Mouse (Mus musculus) myocyte (in vitro differentiated cells): ENCODE data around the gene Arhgap15.

Experiments
- E2F4 ChIP-seq: IDR thresholded peaks from one replicate; pipeline ENCODE4 v1.6.1; 2011; ENCODE audit warnings: mild to moderate bottlenecking, control low read depth, moderate library complexity; ENCODE audit not compliant: insufficient read depth
- MAX ChIP-seq: IDR thresholded peaks from one replicate; pipeline ENCODE4 v1.6.1; 2011; ENCODE audit warnings: low read depth, mild to moderate bottlenecking, control low read depth
- MYOG ChIP-seq, 3 experiments: IDR thresholded peaks; one replicate each; pipeline ENCODE4 v1.6.1; 2011; ENCODE audit warnings: control low read depth in 2 of 3, low read depth in 2 of 3, mild to moderate bottlenecking in 2 of 3; ENCODE audit not compliant: insufficient read length in 2 of 3, control insufficient read depth in 1 of 3, insufficient read depth in 1 of 3
- POLR2A ChIP-seq: IDR thresholded peaks from one replicate; pipeline ENCODE4 v1.6.1; 2011; ENCODE audit warnings: low read depth, mild to moderate bottlenecking, control low read depth, moderate library complexity; ENCODE audit not compliant: insufficient read length
- USF1 ChIP-seq: IDR thresholded peaks from one replicate; pipeline ENCODE4 v1.6.1; 2011; ENCODE audit warnings: low read depth, mild to moderate bottlenecking, control low read depth, moderate library complexity

DNA sequence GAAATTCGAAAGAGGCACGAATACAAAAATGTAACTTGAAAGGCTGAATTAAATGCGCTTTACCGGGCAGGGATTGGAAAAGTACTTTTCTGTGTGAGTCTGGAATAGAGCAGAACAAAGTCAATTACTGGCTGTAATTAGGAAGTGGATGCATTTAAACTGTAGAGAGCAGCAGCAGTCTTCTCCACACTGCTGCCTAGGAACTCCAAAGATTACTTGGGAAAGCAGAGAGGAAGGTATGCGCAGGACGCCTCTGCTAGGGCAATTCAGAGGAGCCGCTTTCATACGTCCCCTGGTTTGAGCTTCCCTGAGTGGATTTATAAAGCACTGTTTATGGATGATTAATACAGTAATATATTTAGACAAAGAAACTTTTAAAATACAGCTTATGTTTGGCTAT lies 312.1 kb downstream of the Arhgap15 start:
- TF ChIP-seq POLR2A (no peak), MAX (no peak), E2F4 (no peak), USF1 (no peak), MYOG (IDR thresholded peaks at IDR 0.05; ENCODE audit: control insufficient read depth in 1 of 3, insufficient read depth in 1 of 3, insufficient read length in 2 of 3, low read depth in 2 of 3) (no peak)
